Mouse (Mus musculus): ENCODE results near the gene Hist1h2ab. TPM values are rescaled to one million over a fixed set of nuclear protein-coding genes. Genes with fewer than 3 reads are reported as not detected.
A peak's percentile ranks its signal among the peaks of the same experiment; 100 is the strongest.

Gene Hist1h2ab
- total and polyA plus RNA-seq, 3 experiments = 8.0 to 2,219 TPM; not detected in 1

- Histone ChIP-seq H3K4me1 (ENCODE audit: control insufficient read depth in 1 of 2, insufficient read depth in 2 of 2, low read length in 2 of 2) (peaks cover 0 to 19% of the 10 kb centered on the region in 2 experiments; a peak in 2 of 4 replicates), H3K79me2 (ENCODE audit: control insufficient read depth, insufficient read depth, low read length, poor library complexity) (peaks cover 1% of the 10 kb centered on the region; the same call in 1 of the 2 replicates), H3K9ac (ENCODE audit: control insufficient read depth, low read depth, low read length, poor library complexity, severe bottlenecking) (peak within 1 kb of the TSS; percentile 96), H3K27ac (ENCODE audit: control insufficient read depth, low read depth, low read length) (peak within 1 kb of the TSS; percentile 98), H3K27me3 (ENCODE audit: control insufficient read depth in 1 of 2, insufficient read depth in 2 of 2, low read length in 2 of 2) (no peaks in the 10 kb centered on the region), H3K9me3 (replicated peaks; ENCODE audit: insufficient read depth, low read length) (no peaks in the 10 kb centered on the region), H3K36me3 (ENCODE audit: control insufficient read depth in 1 of 2, insufficient read depth in 2 of 2, low read length in 2 of 2) (peaks cover 0 to 46% of the 10 kb centered on the region in 2 experiments; a peak in 2 of 4 replicates), H3K4me3 (ENCODE audit: control insufficient read depth in 1 of 2, insufficient read depth in 1 of 2, low read depth in 2 of 2, low read length in 2 of 2) (peak within 1 kb of the TSS; percentile 23 to 60)
- TF ChIP-seq SIN3A (IDR thresholded peaks at IDR 0.05; ENCODE audit: low read length) = no peak
- TF ChIP-seq E2F4 (IDR thresholded peaks at IDR 0.05; ENCODE audit: borderline replicate concordance, low read depth, low read length) = no peak
- peak; percentile 91; the same call in 1 of the 2 replicates for TF ChIP-seq POLR2AphosphoS5 (IDR thresholded peaks at IDR 0.05; ENCODE audit: borderline replicate concordance, low read depth, low read length)
- no peak for TF ChIP-seq RCOR1 (IDR thresholded peaks at IDR 0.05; ENCODE audit: low read depth, low read length)
- no peak for TF ChIP-seq ZNF384 (IDR thresholded peaks at IDR 0.05; ENCODE audit: low read depth, low read length)
- TF ChIP-seq MAX (IDR thresholded peaks at IDR 0.05; ENCODE audit: low read length) = no peak
- TF ChIP-seq MEF2A (IDR thresholded peaks at IDR 0.05; ENCODE audit: extremely low read depth, insufficient replicate concordance, low read depth, low read length, poor library complexity, severe bottlenecking) = no peak
- peak; percentile 75; the same call in 1 of the 2 replicates for TF ChIP-seq UBTF (IDR thresholded peaks at IDR 0.05; ENCODE audit: borderline replicate concordance, insufficient read depth, low read depth, low read length)
- no peak for TF ChIP-seq MYC (IDR thresholded peaks at IDR 0.05; ENCODE audit: low read depth, low read length)
- TF ChIP-seq ELF1 (IDR thresholded peaks at IDR 0.05; ENCODE audit: low read depth, low read length) = no peak
- no peak for TF ChIP-seq ZMIZ1 (IDR thresholded peaks at IDR 0.05; ENCODE audit: low read depth, low read length)
- TF ChIP-seq GABPA (IDR thresholded peaks at IDR 0.05; ENCODE audit: low read depth, low read length) = no peak
- TF ChIP-seq USF2 (IDR thresholded peaks at IDR 0.05; ENCODE audit: borderline replicate concordance in 1 of 2, insufficient read depth in 1 of 2, low read depth in 1 of 2, low read length in 2 of 2) = no peak
- peak; percentile 95 to 98; a peak in 3 of 4 replicates for TF ChIP-seq POLR2A (IDR thresholded peaks at IDR 0.05; ENCODE audit: control insufficient read depth in 1 of 2, insufficient read depth in 1 of 2, low read depth in 1 of 2, low read length in 2 of 2, poor library complexity in 1 of 2)
- no peak for TF ChIP-seq SMC3 (IDR thresholded peaks at IDR 0.05; ENCODE audit: low read depth, low read length)
- TF ChIP-seq MAFK (IDR thresholded peaks at IDR 0.05; ENCODE audit: borderline replicate concordance, low read depth, low read length) = no peak
- TF ChIP-seq ZC3H11A (IDR thresholded peaks at IDR 0.05; ENCODE audit: low read depth, low read length) = no peak
- peak; percentile 99 for TF ChIP-seq TBP (IDR thresholded peaks at IDR 0.05; ENCODE audit: low read depth, low read length)
- TF ChIP-seq TAL1 (IDR thresholded peaks at IDR 0.05; ENCODE audit: low read length) = no peak
- no peak for TF ChIP-seq JUND (IDR thresholded peaks at IDR 0.05; ENCODE audit: low read depth, low read length)
- TF ChIP-seq MAZ (IDR thresholded peaks at IDR 0.05; ENCODE audit: low read depth, low read length) = no peak
- TF ChIP-seq USF1 (IDR thresholded peaks at IDR 0.05; ENCODE audit: low read depth, low read length) = no peak
- TF ChIP-seq MXI1 (IDR thresholded peaks at IDR 0.05; ENCODE audit: low read depth, low read length) = no peak
- TF ChIP-seq ZKSCAN1 (IDR thresholded peaks at IDR 0.05; ENCODE audit: low read depth, low read length) = no peak
- no peak for TF ChIP-seq CHD1 (IDR thresholded peaks at IDR 0.05; ENCODE audit: low read depth, low read length)
- TF ChIP-seq BHLHE40 (IDR thresholded peaks at IDR 0.05; ENCODE audit: borderline replicate concordance, low read depth, low read length) = no peak
- no peak for TF ChIP-seq CHD2 (IDR thresholded peaks at IDR 0.05; ENCODE audit: low read length)
- no peak for TF ChIP-seq MYB (IDR thresholded peaks at IDR 0.05; ENCODE audit: low read depth, low read length)
- TF ChIP-seq CTCF (IDR thresholded peaks at IDR 0.05 in 2 of 3, conservative IDR thresholded peaks at IDR 0.05 in 1 of 3; ENCODE audit: control insufficient read depth in 1 of 3, insufficient read depth in 1 of 3, low read depth in 2 of 3, low read length in 3 of 3, poor library complexity in 1 of 3, severe bottlenecking in 1 of 3) = no peak
- no peak for TF ChIP-seq HCFC1 (IDR thresholded peaks at IDR 0.05; ENCODE audit: low read depth, low read length)
- TF ChIP-seq GATA1 (IDR thresholded peaks at IDR 0.05; ENCODE audit: low read depth, low read length) = no peak
- no peak for TF ChIP-seq ETS1 (IDR thresholded peaks at IDR 0.05; ENCODE audit: low read depth, low read length)
- DNase-seq (ENCODE audit: low read depth, low spot score) = peak; percentile 97
Observed at GRCm38 (mm10) chr13:23745381-23746161, 5.4 kb upstream of the Hist1h2ab start, which contains the start of gene Hist1h3c. TSS of gene Hist1h3c (minus strand) at chr13:23745602.

Data from MEL (cell line).